Mouse (Mus musculus) heart, postnatal 25 days (tissue): ENCODE measurements around the gene Cdh13. TPM values are rescaled to one million over a fixed set of nuclear protein-coding genes. Genes with fewer than 3 reads are reported as not detected.

ENCODE experiments used
- DNase-seq: peaks from one replicate; pipeline ENCODE4 v3.0.0; 2022; ENCODE audit warnings: low spot score
- intact Hi-C: fragments of 180-260 bp; cut with DNase I; formaldehyde crosslinking; loops from one replicate; pipeline ENCODE4 v1.15.1; 2025
- total RNA-seq, 2 experiments: library from RNA; stranded (reverse); gene quantifications; 2 replicates each; pipeline ENCODE4 v1.2.3; 2021

The Cdh13 gene
- total RNA-seq, 2 experiments from 2014 or later: 147 to 186 TPM

- intact Hi-C loops: no loop called here
- DNase-seq: no peak
These were observed 681.7 kb downstream of the Cdh13 start for GRCm38 (mm10) chr8:118965101-118965840.

- DNase-seq: no peak
- intact Hi-C loops: no loop called here
These were observed 685.4 kb downstream of the Cdh13 start for GRCm38 (mm10) chr8:118968896-118969295.

GRCm38 (mm10) chr8:118979800-118980199 lies 696.3 kb downstream of the Cdh13 start:
- intact Hi-C loops: no loop called here
- DNase-seq: no peak

- intact Hi-C loops: no loop called here
- DNase-seq: no peak
These were observed 700.2 kb downstream of the Cdh13 start for GRCm38 (mm10) chr8:118983724-118984123.

- DNase-seq: no peak
- intact Hi-C loops: no loop called here
These were observed 703.3 kb downstream of the Cdh13 start for GRCm38 (mm10) chr8:118986796-118987195.

GRCm38 (mm10) chr8:118995641-118996188 lies 712.2 kb downstream of the Cdh13 start:
- DNase-seq: no peak
- intact Hi-C loops: no loop called here

GRCm38 (mm10) chr8:119000595-119000994 lies 717.1 kb downstream of the Cdh13 start:
- DNase-seq: no peak
- intact Hi-C loops: no loop called here

- no peak for DNase-seq
- intact Hi-C loops: no loop called here
These were observed 721.3 kb downstream of the Cdh13 start for GRCm38 (mm10) chr8:119004821-119005220.

- intact Hi-C loops: no loop called here
- no peak for DNase-seq
These were observed 735.1 kb downstream of the Cdh13 start for GRCm38 (mm10) chr8:119018675-119019074.

- DNase-seq: no peak
- intact Hi-C loops: no loop called here
These were observed 737.2 kb downstream of the Cdh13 start for GRCm38 (mm10) chr8:119020781-119021180.

- intact Hi-C loops: no loop called here
- DNase-seq: no peak
These were observed 737.9 kb downstream of the Cdh13 start for GRCm38 (mm10) chr8:119021478-119021877.

- intact Hi-C loops: no loop called here
- DNase-seq: no peak
These were observed 738.9 kb downstream of the Cdh13 start for GRCm38 (mm10) chr8:119022301-119022870.

GRCm38 (mm10) chr8:119033398-119033797 lies 749.9 kb downstream of the Cdh13 start:
- no peak for DNase-seq
- intact Hi-C loops: no loop called here

- no peak for DNase-seq
- intact Hi-C loops: no loop called here
These were observed 750.5 kb downstream of the Cdh13 start for GRCm38 (mm10) chr8:119034037-119034436.

GRCm38 (mm10) chr8:119035126-119035525 lies 751.6 kb downstream of the Cdh13 start:
- DNase-seq: no peak
- intact Hi-C loops: no loop called here

- intact Hi-C loops: no loop called here
- DNase-seq: no peak
These were observed 754.0 kb downstream of the Cdh13 start for GRCm38 (mm10) chr8:119037571-119037970.

GRCm38 (mm10) chr8:119039358-119039757 lies 755.8 kb downstream of the Cdh13 start:
- no peak for DNase-seq

GRCm38 (mm10) chr8:119057876-119058275 lies 774.3 kb downstream of the Cdh13 start:
- intact Hi-C loops: no loop called here
- no peak for DNase-seq

More at GRCm38 (mm10) chr8:119039358-119039757, 755.8 kb downstream of the Cdh13 start:
- intact Hi-C loops: no loop called here

GRCm38 (mm10) chr8:119061671-119062070 lies 778.1 kb downstream of the Cdh13 start:
- DNase-seq: no peak
- intact Hi-C loops: loop anchor here (5.0 to 10.0 kb wide), 4 partner anchors 207 to 1434 kb away; partner anchors contain the start of gene Cdh13

- DNase-seq: no peak
- intact Hi-C loops: loop anchor here (2.0 to 10.0 kb wide), 5 partner anchors 210 to 1437 kb away; partner anchors contain the start of gene Cdh13
These were observed 781.0 kb downstream of the Cdh13 start for GRCm38 (mm10) chr8:119064523-119064922.

GRCm38 (mm10) chr8:119072291-119072690 lies 788.8 kb downstream of the Cdh13 start:
- intact Hi-C loops: no loop called here
- DNase-seq: no peak
